Mouse (Mus musculus) effector memory CD4-positive, alpha-beta T cell, adult 5 months (primary cell): Measurements from ENCODE around the gene Usp48. TPM values are rescaled to one million over a fixed set of nuclear protein-coding genes. Genes with fewer than 3 reads are reported as not detected.

Experiments
- polyA plus RNA-seq: library from polyadenylated mRNA; unstranded; fragments of 100-300 nt; shearing (Covaris generic); gene quantifications from one replicate; pipeline ENCODE4 v1.2.1, GENCODE M21; 2017

The Usp48 gene
- 157 TPM for polyA plus RNA-seq

GRCm38 (mm10) chr4:137593601-137594495 is at the start of gene Usp48:
Usp48 (plus strand) TSS chr4:137593755.

GRCm38 (mm10) chr4:137574469-137574868 is 19.1 kb upstream of the Usp48 start, which contains the start of gene Ldlrad2:
Ldlrad2 (minus strand) TSS chr4:137574569.

GRCm38 (mm10) chr4:137664433-137664979 is 71.0 kb downstream of the Usp48 start, which contains the start of gene Rap1gap:
Rap1gap (plus strand) TSS chr4:137664726.

Other genes starting within 250 kb of the Usp48 start
- gene Cdc42, start 236.0 kb upstream of the Usp48 start, polyA plus RNA-seq = 916 TPM
- gene Cela3a, start 184.0 kb upstream of the Usp48 start, polyA plus RNA-seq = not detected
- gene Cela3b, start 163.2 kb upstream of the Usp48 start, polyA plus RNA-seq = not detected
- not detected for gene 1700013G24Rik, start 140.5 kb upstream of the Usp48 start, polyA plus RNA-seq
- not detected for gene Hspg2, start 125.0 kb upstream of the Usp48 start, polyA plus RNA-seq
- gene Ldlrad2, start 19.2 kb upstream of the Usp48 start, polyA plus RNA-seq = not detected
- 2.3 TPM for gene Rap1gap, start 71.0 kb downstream of the Usp48 start, polyA plus RNA-seq
- 0.57 TPM for gene Alpl, start 202.6 kb downstream of the Usp48 start, polyA plus RNA-seq